Comparison of ENCODE assay signal across 9 mouse cellular contexts in the genomic region with DNA sequence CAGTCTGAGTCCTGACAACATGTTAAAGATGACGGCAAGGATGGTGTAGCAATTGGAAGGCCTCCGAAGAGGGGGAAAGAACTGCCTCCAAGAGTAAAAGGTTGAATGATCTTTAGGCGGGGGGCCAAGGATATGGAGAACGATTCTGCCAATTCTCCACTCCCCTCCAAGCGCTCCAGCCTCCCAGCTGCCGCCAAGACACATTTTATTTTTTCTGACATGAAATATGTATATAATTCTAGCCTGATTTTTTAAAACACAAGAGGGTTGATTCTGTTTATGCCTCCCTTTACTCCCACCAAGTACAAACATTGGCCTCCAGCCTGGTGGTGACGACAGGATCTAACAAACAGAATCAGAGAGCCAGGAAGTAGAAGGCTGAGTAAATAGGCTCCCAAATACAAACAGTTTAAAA.
DNase-seq lines count a peak whose midpoint lies in the region; ATAC-seq and TF ChIP-seq lines count a peak whose summit lies in the region.
"Had no signal": no experiment of that assay in that cellular context is flagged by ENCODE, and none has a peak within 500 bp of the region (broad histone marks: within the 10 kb centered on the region; RNA-seq: fewer than 3 reads in every experiment).

No protein-coding gene starts in this region.

- no peaks in the 10 kb centered on the region for H3K9me3 ChIP-seq in hindbrain, postnatal 0 days (ENCODE audit: low read length)
- H3K9me3 ChIP-seq in hindbrain, embryonic 14.5 days (ENCODE audit: control insufficient read depth, low read length): no peaks in the 10 kb centered on the region
- H3K9me3 ChIP-seq in embryonic facial prominence, embryonic 15.5 days (replicated peaks): no peaks in the 10 kb centered on the region
- H3K9me3 ChIP-seq: kidney, embryonic 15.5 days had no signal

- H3K4me2 ChIP-seq in hindbrain, postnatal 0 days (ENCODE audit: low read depth, low read length): no peak overlapping the region
- H3K4me2 ChIP-seq in hindbrain, embryonic 14.5 days (replicated peaks): no peak overlapping the region
- H3K4me2 ChIP-seq in embryonic facial prominence, embryonic 15.5 days (replicated peaks): no peak overlapping the region
- H3K4me2 ChIP-seq: kidney, embryonic 15.5 days had no signal

- DNase-seq in hindbrain, postnatal 0 days (ENCODE audit: low spot score): peak; percentile 3
- no peak for DNase-seq in hindbrain, embryonic 14.5 days (ENCODE audit: low spot score)
- peak; percentile 26 for DNase-seq in gastrocnemius, postnatal 25 days
- peak; percentile 42 for DNase-seq in lung, postnatal 25 days (ENCODE audit: low spot score)
- no peak for DNase-seq in thymus, adult 18-20 months
- DNase-seq in spleen, postnatal 36 days (ENCODE audit: low spot score in 2 of 2): no peak
- DNase-seq: cerebellum, adult 8-10 months had no signal

- 65% methylated on average over 7 of the region's 7 CpGs for WGBS in hindbrain, postnatal 0 days
- 81% methylated on average over 7 of the region's 7 CpGs for WGBS in hindbrain, embryonic 14.5 days
- 45% methylated on average over 7 of the region's 7 CpGs for WGBS in embryonic facial prominence, embryonic 15.5 days

- H3K27me3 ChIP-seq in hindbrain, postnatal 0 days (ENCODE audit: insufficient read depth, low read length): no peaks in the 10 kb centered on the region
- H3K27me3 ChIP-seq in hindbrain, embryonic 14.5 days (ENCODE audit: control insufficient read depth, insufficient read depth, low read length): no peaks in the 10 kb centered on the region
- H3K27me3 ChIP-seq in embryonic facial prominence, embryonic 15.5 days: no peaks in the 10 kb centered on the region
- H3K27me3 ChIP-seq: kidney, embryonic 15.5 days had no signal

- no peak for ATAC-seq in hindbrain, postnatal 0 days
- no peak for ATAC-seq in hindbrain, embryonic 14.5 days (ENCODE audit: low FRiP score)
- peak; percentile 75 for ATAC-seq in embryonic facial prominence, embryonic 15.5 days (ENCODE audit: insufficient number of reproducible peaks, low FRiP score, low TSS enrichment, low read depth)

- no peak overlapping the region for H3K27ac ChIP-seq in hindbrain, postnatal 0 days
- no peak overlapping the region for H3K27ac ChIP-seq in hindbrain, embryonic 14.5 days
- no peak overlapping the region for H3K27ac ChIP-seq in embryonic facial prominence, embryonic 15.5 days (replicated peaks)
- H3K27ac ChIP-seq: kidney, embryonic 15.5 days had no signal

- H3K4me3 ChIP-seq in hindbrain, postnatal 0 days (ENCODE audit: low read length): no peak overlapping the region
- no peak overlapping the region for H3K4me3 ChIP-seq in hindbrain, embryonic 14.5 days (replicated peaks; ENCODE audit: low read length)
- no peak overlapping the region for H3K4me3 ChIP-seq in embryonic facial prominence, embryonic 15.5 days (replicated peaks)
- H3K4me3 ChIP-seq: kidney, embryonic 15.5 days had no signal

- TF ChIP-seq CTCF in hindbrain, postnatal 0 days (IDR thresholded peaks at IDR 0.05; ENCODE audit: low read depth): no peak

- H3K4me1 ChIP-seq in hindbrain, postnatal 0 days (ENCODE audit: insufficient read depth, low read length): no peaks in the 10 kb centered on the region
- H3K4me1 ChIP-seq in hindbrain, embryonic 14.5 days (replicated peaks; ENCODE audit: control insufficient read depth, insufficient read depth, low read length): no peaks in the 10 kb centered on the region
- H3K4me1 ChIP-seq in embryonic facial prominence, embryonic 15.5 days: no peaks in the 10 kb centered on the region
- H3K4me1 ChIP-seq: kidney, embryonic 15.5 days had no signal

- H3K36me3 ChIP-seq in hindbrain, postnatal 0 days (ENCODE audit: insufficient read depth, low read length): no peaks in the 10 kb centered on the region
- H3K36me3 ChIP-seq in hindbrain, embryonic 14.5 days (replicated peaks; ENCODE audit: control insufficient read depth, insufficient read depth): no peaks in the 10 kb centered on the region
- no peaks in the 10 kb centered on the region for H3K36me3 ChIP-seq in embryonic facial prominence, embryonic 15.5 days
- H3K36me3 ChIP-seq: kidney, embryonic 15.5 days had no signal

- H3K9ac ChIP-seq in hindbrain, postnatal 0 days (replicated peaks; ENCODE audit: low read length): no peak overlapping the region
- H3K9ac ChIP-seq in hindbrain, embryonic 14.5 days: no peak overlapping the region
- no peak overlapping the region for H3K9ac ChIP-seq in embryonic facial prominence, embryonic 15.5 days
- H3K9ac ChIP-seq: kidney, embryonic 15.5 days had no signal

Comparison
In these comparisons a context has a peak if more than half of its experiments do, and no peak if none do; other contexts are left out.
1. DNase-seq: peak in hindbrain, postnatal 0 days (single experiment), gastrocnemius, postnatal 25 days (single experiment) and lung, postnatal 25 days (single experiment); none in hindbrain, embryonic 14.5 days (single experiment), thymus, adult 18-20 months (0 of 2) and spleen, postnatal 36 days (0 of 2).